31 mouse cellular contexts compared by ENCODE assay signal in genomic region chr16:77153815-77154214, GRCm38 (mm10).
DNase-seq lines count a peak whose midpoint lies in the region; ATAC-seq and TF ChIP-seq lines count a peak whose summit lies in the region.
"Had no signal": no experiment of that assay in that cellular context is flagged by ENCODE, and none has a peak within 500 bp of the region (broad histone marks: within the 10 kb centered on the region; RNA-seq: fewer than 3 reads in every experiment).

No protein-coding gene starts in this region.

- peak overlapping the region; percentile 83 for H3K27ac ChIP-seq in layer of hippocampus, adult 2 months
- no peak overlapping the region for H3K27ac ChIP-seq in heart, embryonic 10.5 days
- H3K27ac ChIP-seq: embryonic facial prominence, embryonic 10.5 days; embryonic facial prominence, embryonic 15.5 days; forebrain, embryonic 13.5 days; hindbrain, embryonic 13.5 days; limb, embryonic 10.5 days; limb, embryonic 15.5 days; liver, embryonic 14.5 days; midbrain, embryonic 10.5 days; neural tube, embryonic 13.5 days had no signal

- TF ChIP-seq CTCF in layer of hippocampus, adult 2 months (conservative IDR thresholded peaks at IDR 0.05), result no peak

- WGBS in heart, embryonic 10.5 days, result 89% methylated on average over 2 of the region's 2 CpGs

- no peaks in the 10 kb centered on the region for H3K36me3 ChIP-seq in heart, embryonic 10.5 days
- H3K36me3 ChIP-seq: embryonic facial prominence, embryonic 10.5 days; embryonic facial prominence, embryonic 15.5 days; hindbrain, embryonic 13.5 days; limb, embryonic 10.5 days; limb, embryonic 15.5 days; midbrain, embryonic 10.5 days; neural tube, embryonic 13.5 days had no signal

- H3K4me3 ChIP-seq in layer of hippocampus, adult 2 months, result no peak overlapping the region
- H3K4me3 ChIP-seq in heart, embryonic 10.5 days, result no peak overlapping the region
- H3K4me3 ChIP-seq: embryonic facial prominence, embryonic 10.5 days; embryonic facial prominence, embryonic 15.5 days; forebrain, embryonic 13.5 days; hindbrain, embryonic 13.5 days; limb, embryonic 10.5 days; limb, embryonic 15.5 days; midbrain, embryonic 10.5 days; myocyte; neural tube, embryonic 13.5 days had no signal

- no peaks in the 10 kb centered on the region for H3K9me3 ChIP-seq in heart, embryonic 10.5 days
- H3K9me3 ChIP-seq: embryonic facial prominence, embryonic 10.5 days; embryonic facial prominence, embryonic 15.5 days; forebrain, embryonic 13.5 days; hindbrain, embryonic 13.5 days; limb, embryonic 10.5 days; limb, embryonic 15.5 days; midbrain, embryonic 10.5 days; neural tube, embryonic 13.5 days had no signal

- peak; percentile 93 for ATAC-seq in cerebellum, adult (ENCODE audit: insufficient number of reproducible peaks, low FRiP score, low TSS enrichment)
- ATAC-seq in megakaryocyte progenitor cell, adult 5-6 weeks (replicated peaks; ENCODE audit: poor library complexity), result no peak
- ATAC-seq: forebrain, embryonic 13.5 days; intestine, postnatal 0 days; midbrain, embryonic 16.5 days; Patski had no signal

- no peaks in the 10 kb centered on the region for H3K4me1 ChIP-seq in heart, embryonic 10.5 days
- H3K4me1 ChIP-seq: embryonic facial prominence, embryonic 10.5 days; embryonic facial prominence, embryonic 15.5 days; forebrain, embryonic 13.5 days; hindbrain, embryonic 13.5 days; limb, embryonic 10.5 days; limb, embryonic 15.5 days; midbrain, embryonic 10.5 days; neural tube, embryonic 13.5 days had no signal

- no peaks in the 10 kb centered on the region for H3K27me3 ChIP-seq in heart, embryonic 10.5 days (ENCODE audit: insufficient read depth, poor library complexity, severe bottlenecking)
- H3K27me3 ChIP-seq: embryonic facial prominence, embryonic 15.5 days; forebrain, embryonic 13.5 days; hindbrain, embryonic 13.5 days; limb, embryonic 15.5 days; neural tube, embryonic 13.5 days had no signal

- no peak for DNase-seq in layer of hippocampus, adult 2 months (ENCODE audit: low spot score in 2 of 2)
- DNase-seq in layer of hippocampus, adult 18-20 months (ENCODE audit: low spot score in 2 of 2), result no peak
- peak; percentile 89 for DNase-seq in cerebellum, adult 8-10 months
- DNase-seq in cerebellum, postnatal 25 days, result peak; percentile 83 to 90
- no peak for DNase-seq in heart, embryonic 10.5 days (ENCODE audit: low spot score)
- no peak for DNase-seq in neural tube, embryonic 10.5 days (ENCODE audit: extremely low spot score, low spot score)
- DNase-seq: adrenal gland, postnatal 10 days; gastrocnemius, postnatal 25 days; heart, adult 11 months; heart, postnatal 36 days; kidney, adult 9 months; kidney, postnatal 25 days; lung, adult 2 months; lung, postnatal 10 days; right cerebral cortex, postnatal 4 days; thymus, postnatal 25 days had no signal

Comparison
In these comparisons a context has a peak if more than half of its experiments do, and no peak if none do; other contexts are left out.
1. DNase-seq: peak in cerebellum, adult 8-10 months (single experiment) and cerebellum, postnatal 25 days (2 of 2); none in layer of hippocampus, adult 2 months (0 of 2), layer of hippocampus, adult 18-20 months (0 of 2), heart, embryonic 10.5 days (single experiment) and neural tube, embryonic 10.5 days (single experiment).